Mouse (Mus musculus): ENCODE results near the gene Upk1a. TPM values are rescaled to one million over a fixed set of nuclear protein-coding genes. Genes with fewer than 3 reads are reported as not detected.

Gene Upk1a
- polyA plus RNA-seq, 3 experiments from 2014 or later, result 0.47 to 3.1 (median 1.5) TPM

DNA sequence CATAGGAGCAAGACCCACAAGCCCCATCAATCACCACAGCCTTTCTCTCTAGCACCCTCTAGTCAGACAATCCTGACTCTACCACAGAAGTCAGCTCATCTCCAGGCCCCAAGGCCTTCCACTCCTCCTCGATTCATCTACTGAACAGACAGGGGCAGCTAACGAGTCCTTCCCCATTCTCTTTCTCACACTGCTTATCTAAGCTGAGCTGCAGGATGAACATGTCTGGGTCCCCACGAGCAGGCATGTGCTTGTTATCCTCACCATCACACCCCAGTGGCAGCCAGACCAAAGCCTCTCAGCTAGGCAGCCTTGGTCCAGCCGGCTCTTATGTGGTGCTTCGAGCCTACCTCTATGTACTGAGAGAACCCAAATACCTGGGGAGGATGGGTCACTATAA lies 40.3 kb downstream of the Upk1a start:
- ATAC-seq, result no peak

DNA sequence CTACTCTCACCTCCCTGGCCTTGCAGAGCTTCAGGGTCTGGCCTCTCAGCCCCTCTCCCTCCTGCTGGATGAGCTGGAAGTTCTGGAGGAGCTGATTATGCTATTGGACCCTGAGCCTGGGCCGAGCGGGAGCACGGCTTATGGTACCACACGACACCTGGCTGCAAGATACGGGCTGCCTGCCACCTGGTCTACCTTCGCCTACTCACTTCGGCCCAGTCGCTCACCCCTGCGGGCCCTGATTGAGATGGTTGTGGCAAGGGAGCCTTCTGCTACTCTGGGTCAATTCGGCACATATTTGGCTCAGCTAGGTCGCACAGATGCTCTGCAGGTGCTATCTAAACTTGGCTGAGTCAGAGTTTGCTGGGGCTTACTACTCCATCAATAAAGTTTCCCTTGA lies 45.1 kb downstream of the Upk1a start:
- ATAC-seq, result no peak

DNA sequence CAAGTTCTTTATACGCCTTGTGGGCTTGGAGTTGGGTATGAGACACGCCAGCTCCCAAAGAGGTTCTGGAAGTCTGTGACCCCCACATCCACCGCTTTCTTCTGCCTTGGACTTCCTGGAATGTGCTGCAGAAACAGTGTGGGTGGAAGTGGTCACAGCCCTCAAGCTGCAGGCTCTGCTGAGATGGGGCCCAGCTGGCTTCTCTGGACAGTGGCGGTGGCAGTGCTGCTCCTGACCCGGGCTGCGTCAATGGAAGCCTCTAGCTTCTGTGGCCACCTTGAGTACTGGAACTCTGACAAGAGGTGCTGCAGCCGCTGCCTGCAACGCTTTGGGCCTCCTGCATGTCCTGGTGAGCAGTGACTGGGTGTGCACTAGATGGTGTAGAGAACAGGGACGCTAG lies 46.6 kb downstream of the Upk1a start:
- ATAC-seq, result no peak

DNA sequence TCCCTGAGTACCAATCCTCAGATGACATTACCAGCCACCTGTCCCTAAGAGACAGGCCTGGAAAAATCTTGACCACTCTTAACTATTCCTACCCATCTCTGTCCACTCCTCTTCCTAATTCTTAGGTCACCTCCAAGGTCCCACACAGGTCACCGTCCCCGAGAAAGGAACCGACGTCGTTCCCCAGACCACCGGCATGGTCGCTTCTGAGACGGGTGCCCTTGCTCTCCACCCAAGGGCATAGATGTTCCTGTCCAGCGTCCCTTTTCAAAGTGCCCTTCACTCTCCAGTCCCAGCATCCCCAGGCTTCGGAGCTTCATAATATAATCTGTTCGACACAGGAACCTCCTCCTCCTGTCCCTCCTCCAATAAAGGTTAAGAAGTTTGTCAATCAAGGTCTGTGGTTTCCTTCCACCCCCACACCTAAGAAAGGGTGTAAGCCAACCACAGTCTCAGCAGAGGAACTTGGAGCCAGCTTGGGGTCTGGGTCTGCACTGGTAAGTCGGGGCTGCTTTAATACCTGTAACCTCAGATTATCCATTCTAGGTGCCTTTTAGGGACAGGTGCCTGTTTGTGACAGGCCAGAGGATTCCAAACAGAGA lies 47.6 kb downstream of the Upk1a start, which contains the start of gene Igflr1:
Gene Igflr1, plus strand, starts transcription at position 458 of the 602 bp plus-strand sequence.
- peak; percentile 54 for ATAC-seq

GRCm38 (mm10) chr7:30563906-30564280 lies 48.8 kb downstream of the Upk1a start:
- peak; percentile 48 for ATAC-seq

DNA sequence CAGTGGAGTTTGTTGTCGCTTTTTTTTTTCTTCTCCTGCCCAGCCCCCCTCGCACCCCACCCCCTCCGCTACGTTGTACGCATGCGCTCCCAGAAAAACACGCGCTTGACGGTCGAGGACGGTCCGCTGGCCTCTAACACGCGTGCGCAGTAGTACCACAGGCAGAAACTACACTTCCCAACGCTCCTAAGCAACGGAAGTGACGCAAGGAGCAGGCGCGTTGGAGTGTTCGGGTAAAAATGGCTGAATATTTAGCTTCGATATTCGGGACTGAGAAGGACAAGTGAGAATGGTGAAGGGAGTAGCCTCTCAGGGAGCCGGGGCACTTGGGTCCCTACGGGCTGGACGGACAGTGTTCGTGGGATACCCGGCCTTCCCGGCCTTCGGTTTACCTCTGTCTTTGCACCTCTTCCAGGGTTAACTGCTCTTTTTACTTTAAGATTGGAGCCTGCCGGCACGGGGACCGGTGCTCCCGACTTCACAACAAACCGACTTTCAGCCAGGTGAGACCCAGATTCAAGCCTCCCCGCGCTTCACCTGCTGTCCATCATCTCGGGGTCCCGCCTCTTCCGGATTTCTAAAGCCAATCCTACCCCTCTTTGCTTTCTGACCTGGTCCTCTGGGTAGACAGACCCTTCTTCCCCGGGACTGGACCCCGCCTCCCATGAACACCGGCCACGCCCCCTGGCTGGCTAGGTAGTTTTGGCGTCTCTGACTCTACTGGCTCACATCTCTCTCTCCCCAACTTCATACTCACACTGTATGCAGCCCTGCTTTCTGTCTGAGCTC lies 49.3 kb downstream of the Upk1a start, which contains the start of the genes U2af1l4, Gm49396 and Psenen:
Gene U2af1l4, plus strand, starts transcription at position 185 of the 789 bp plus-strand sequence.
Gene Gm49396, plus strand, starts transcription at position 228 of the 789 bp plus-strand sequence.
Gene Psenen, minus strand, starts transcription at position 511 of the 789 bp plus-strand sequence.
- peak; percentile 69 for ATAC-seq

DNA sequence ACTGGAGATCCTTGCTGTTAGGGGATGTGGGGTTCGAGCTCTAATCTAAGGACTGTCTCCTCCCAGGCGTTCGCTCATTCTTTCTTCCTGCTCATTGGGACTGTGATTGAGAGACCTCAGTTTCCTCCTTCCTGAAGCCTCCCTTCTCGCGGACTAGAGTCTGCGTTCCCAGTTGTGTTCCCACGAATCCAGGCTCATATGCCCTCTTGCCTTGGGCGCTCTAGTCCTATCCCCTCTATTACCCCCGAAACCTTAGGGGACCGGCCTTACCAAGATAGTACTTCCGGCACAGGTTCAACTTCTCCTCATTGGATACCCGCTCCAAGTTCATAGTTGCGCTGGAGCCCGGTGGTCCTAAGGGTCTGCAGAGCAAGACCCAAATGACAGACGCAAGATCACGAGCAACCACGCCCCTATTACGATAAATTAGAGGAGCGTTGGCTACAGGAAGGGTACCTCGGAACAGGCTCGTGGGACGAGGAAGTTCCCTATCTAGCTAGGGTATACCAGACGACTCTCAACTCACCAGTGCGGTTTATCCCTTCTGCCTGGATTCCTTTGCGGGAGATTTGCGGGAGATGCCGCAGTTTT lies 50.0 kb downstream of the Upk1a start:
- ATAC-seq, result no peak

- ATAC-seq, result no peak
These were observed 52.4 kb downstream of the Upk1a start for GRCm38 (mm10) chr7:30560296-30560695.

DNA sequence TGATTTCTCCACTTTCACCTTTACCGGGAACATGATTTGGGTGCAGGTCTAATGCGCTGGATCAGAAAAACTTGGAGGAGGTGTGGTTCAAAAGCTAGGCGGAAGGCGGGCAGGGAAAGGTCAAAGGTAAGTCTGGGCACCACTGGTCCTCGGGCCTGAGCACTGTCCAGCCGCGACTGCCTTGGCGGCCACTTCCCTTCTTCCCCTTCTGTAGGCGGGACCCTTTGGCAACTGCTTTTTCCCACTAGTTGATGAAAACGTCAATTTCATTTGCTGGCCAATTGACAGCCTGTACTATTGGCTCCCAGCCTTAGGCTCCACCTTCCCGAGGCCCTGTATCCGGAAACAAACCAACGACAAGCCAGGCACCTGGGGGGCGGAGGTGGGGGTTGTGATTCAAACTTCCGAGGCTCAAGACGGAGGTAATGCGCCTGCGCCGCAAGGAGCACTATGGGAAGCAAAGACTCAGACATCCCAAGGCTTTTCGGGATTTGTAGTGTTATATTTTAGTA lies 53.1 kb downstream of the Upk1a start, which contains the start of gene Lin37:
Gene Lin37, minus strand, starts transcription at position 396 of the 512 bp plus-strand sequence.
- ATAC-seq, result peak; percentile 71

DNA sequence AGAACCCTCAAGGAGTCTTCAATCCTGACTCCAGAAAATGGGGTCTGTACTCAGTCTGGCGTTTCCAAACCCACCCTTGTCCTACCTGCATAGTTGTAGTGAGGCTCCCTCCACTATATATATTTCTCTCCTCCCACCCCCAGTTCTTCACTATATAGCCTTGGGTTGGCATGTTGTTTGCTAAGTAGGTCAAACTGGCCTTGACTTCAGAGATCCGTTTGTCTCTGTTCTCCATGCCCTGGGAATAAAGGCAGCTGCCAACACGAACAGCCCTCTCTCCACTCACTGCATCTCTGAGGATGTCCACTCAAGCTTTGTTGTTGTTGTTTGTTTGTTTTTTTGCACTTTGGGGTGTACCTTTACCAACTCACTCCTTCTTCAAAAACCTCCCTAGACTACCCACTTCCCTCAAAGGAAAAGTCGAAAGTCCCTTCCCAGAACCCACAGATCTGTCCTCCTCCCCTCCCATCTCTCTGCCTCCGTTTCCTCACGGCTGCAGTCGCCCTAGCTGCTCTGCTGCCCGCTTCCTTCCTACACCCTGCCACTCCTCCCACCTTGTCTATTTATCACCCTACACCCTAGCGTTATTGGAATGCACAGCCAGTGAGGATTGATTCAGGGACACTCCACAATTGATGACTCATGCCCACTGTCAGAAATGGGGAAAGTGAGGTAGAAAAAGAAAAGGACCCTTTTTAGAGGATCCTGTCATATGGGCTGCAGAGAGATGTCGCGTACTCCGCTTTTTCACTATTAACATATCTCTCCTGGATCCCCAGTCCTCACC lies 53.8 kb downstream of the Upk1a start:
- no peak for ATAC-seq

GRCm38 (mm10) chr7:30557901-30558514 lies 54.6 kb downstream of the Upk1a start:
- no peak for ATAC-seq

DNA sequence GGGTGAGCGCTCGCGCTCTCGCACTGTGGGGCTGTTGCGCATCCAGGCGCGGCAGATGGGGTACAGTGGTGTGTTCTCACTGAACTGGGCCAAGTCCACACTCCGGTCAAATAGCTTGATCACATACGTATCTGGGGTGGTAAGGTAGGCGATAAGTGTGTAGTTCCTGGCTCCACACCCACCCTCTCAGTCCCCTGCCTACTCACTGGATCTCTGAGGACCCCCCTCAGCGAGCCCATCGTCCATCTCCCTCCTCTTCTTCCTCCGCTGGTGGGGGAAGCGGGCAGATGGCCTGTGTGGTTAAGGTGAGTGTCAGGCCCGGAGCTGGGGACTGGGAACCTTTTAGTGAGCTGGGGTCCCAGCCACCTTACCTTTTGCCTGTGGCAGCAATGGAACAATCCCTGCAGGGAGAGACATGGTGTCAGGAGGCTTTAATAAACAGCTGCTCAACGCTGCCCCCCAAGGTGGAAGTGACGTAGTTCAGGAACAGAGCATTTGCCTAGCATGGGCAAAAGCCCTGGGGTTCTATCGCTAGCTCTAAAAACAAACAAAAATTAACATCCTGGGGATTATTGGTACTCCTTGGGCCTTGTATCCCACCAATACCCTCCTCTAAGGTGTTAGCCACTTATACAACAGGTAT lies 55.6 kb downstream of the Upk1a start:
- no peak for ATAC-seq

DNA sequence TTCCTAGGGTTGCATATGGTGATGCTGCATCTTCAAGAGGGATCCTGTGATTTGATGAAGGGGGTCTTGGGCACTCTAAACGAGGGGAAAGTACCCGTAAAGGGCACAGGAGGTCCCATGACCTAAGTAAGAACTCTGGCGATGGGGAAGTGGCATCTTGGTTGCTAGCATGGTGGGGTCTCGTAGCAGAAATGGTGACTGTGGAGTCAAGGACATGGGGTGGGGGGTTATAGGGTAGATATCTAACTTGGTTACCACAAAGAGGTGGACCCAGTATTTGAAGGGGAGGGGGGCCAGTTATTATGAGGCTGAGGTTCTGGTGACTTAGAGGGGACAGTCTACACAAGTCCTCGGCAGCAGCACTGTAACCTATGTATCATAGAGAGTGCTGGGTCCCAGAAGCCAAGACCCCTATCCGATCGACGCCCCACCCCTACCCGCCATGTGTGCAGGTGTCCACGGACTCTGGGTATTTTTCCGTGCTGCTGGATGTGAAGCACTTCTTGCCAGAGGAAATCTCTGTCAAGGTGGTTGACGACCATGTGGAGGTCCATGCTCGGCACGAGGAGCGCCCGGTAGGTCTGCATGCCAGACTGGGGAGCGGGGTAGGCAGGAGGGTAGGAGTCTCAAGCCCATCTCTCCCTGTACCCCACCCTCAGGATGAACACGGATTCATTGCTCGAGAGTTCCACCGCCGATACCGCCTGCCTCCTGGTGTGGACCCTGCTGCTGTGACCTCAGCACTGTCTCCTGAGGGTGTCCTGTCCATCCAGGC lies 58.6 kb downstream of the Upk1a start:
- ATAC-seq, result no peak

Other genes with a start within 250 kb of the Upk1a start
- gene Tyrobp, start 199.1 kb downstream of the Upk1a start, polyA plus RNA-seq (2017; shearing (Covaris generic)), result 10 to 100 TPM in 1 of 3 experiments, 1 to 10 TPM in 1, under 1 TPM in 1; 0.79 to 15.0 (median 2.2) TPM
- gene Hcst, start 193.0 kb downstream of the Upk1a start, polyA plus RNA-seq (2017; shearing (Covaris generic)), result 100 to 1,000 TPM; 484 to 574 (median 552) TPM
- gene Nfkbid, start 191.1 kb downstream of the Upk1a start, polyA plus RNA-seq (2017; shearing (Covaris generic)), result 10 to 100 TPM; 37.3 to 50.8 (median 41.1) TPM
- gene Aplp1, start 167.3 kb downstream of the Upk1a start, polyA plus RNA-seq (2017; shearing (Covaris generic)), result 1 to 10 TPM; 6.0 to 7.4 (median 6.0) TPM
- gene Kirrel2, start 155.2 kb downstream of the Upk1a start, polyA plus RNA-seq (2017; shearing (Covaris generic)), result not detected
- gene Nphs1, start 154.5 kb downstream of the Upk1a start, polyA plus RNA-seq (2017; shearing (Covaris generic)), result under 1 TPM in 1 of 3 experiments, not detected in 2; 0.11 TPM
- not detected for gene Prodh2, start 119.2 kb downstream of the Upk1a start, polyA plus RNA-seq (2017; shearing (Covaris generic))
- gene Arhgap33, start 77.8 kb downstream of the Upk1a start, polyA plus RNA-seq (2017; shearing (Covaris generic)), result 1 to 10 TPM in 1 of 3 experiments, under 1 TPM in 2; 0.28 to 1.1 (median 0.91) TPM
- 1 to 10 TPM; 2.7 to 3.6 (median 2.8) TPM for gene Hspb6, start 60.7 kb downstream of the Upk1a start, polyA plus RNA-seq (2017; shearing (Covaris generic))
- 1 to 10 TPM; 2.8 to 4.5 (median 4.0) TPM for gene Proser3, start 60.5 kb downstream of the Upk1a start, polyA plus RNA-seq (2017; shearing (Covaris generic))
- gene Lin37, start 53.0 kb downstream of the Upk1a start, polyA plus RNA-seq (2017; shearing (Covaris generic)), result 100 to 1,000 TPM in 2 of 3 experiments, 10 to 100 TPM in 1; 94.5 to 112 (median 109) TPM
- 10 to 100 TPM; 56.1 to 60.5 (median 60.0) TPM for gene U2af1l4, start 49.5 kb downstream of the Upk1a start, polyA plus RNA-seq (2017; shearing (Covaris generic))
- 10 to 100 TPM; 45.7 to 85.3 (median 82.8) TPM for gene Gm49396, start 49.5 kb downstream of the Upk1a start, polyA plus RNA-seq (2017; shearing (Covaris generic))
- gene Psenen, start 49.2 kb downstream of the Upk1a start, polyA plus RNA-seq (2017; shearing (Covaris generic)), result 100 to 1,000 TPM; 271 to 363 (median 299) TPM
- gene Igflr1, start 47.4 kb downstream of the Upk1a start, polyA plus RNA-seq (2017; shearing (Covaris generic)), result 100 to 1,000 TPM; 118 to 196 (median 157) TPM
- 10 to 100 TPM; 15.7 to 23.0 (median 22.6) TPM for gene Kmt2b, start 24.1 kb downstream of the Upk1a start, polyA plus RNA-seq (2017; shearing (Covaris generic))
- 10 to 100 TPM; 11.7 to 28.7 (median 11.9) TPM for gene Zbtb32, start 13.9 kb downstream of the Upk1a start, polyA plus RNA-seq (2017; shearing (Covaris generic))
- 100 to 1,000 TPM; 376 to 780 (median 668) TPM for gene Cox6b1, start 13.3 kb upstream of the Upk1a start, polyA plus RNA-seq (2017; shearing (Covaris generic))
- gene Etv2, start 23.0 kb upstream of the Upk1a start, polyA plus RNA-seq (2017; shearing (Covaris generic)), result not detected
- 10 to 100 TPM; 21.7 to 30.7 (median 28.0) TPM for gene Rbm42, start 37.5 kb upstream of the Upk1a start, polyA plus RNA-seq (2017; shearing (Covaris generic))
- 10 to 100 TPM; 23.9 to 33.9 (median 26.4) TPM for gene Haus5, start 52.1 kb upstream of the Upk1a start, polyA plus RNA-seq (2017; shearing (Covaris generic))
- not detected for gene Pmis2, start 58.8 kb upstream of the Upk1a start, polyA plus RNA-seq (2017; shearing (Covaris generic))
- gene 2200002J24Rik, start 86.1 kb upstream of the Upk1a start, polyA plus RNA-seq (2017; shearing (Covaris generic)), result not detected
- not detected for gene Atp4a, start 99.4 kb upstream of the Upk1a start, polyA plus RNA-seq (2017; shearing (Covaris generic))
- 10 to 100 TPM; 43.1 to 55.2 (median 48.6) TPM for gene Tmem147, start 116.7 kb upstream of the Upk1a start, polyA plus RNA-seq (2017; shearing (Covaris generic))
- under 1 TPM in 2 of 3 experiments, not detected in 1; 0.39 to 0.46 TPM for gene Gapdhs, start 130.8 kb upstream of the Upk1a start, polyA plus RNA-seq (2017; shearing (Covaris generic))
- 1 to 10 TPM in 2 of 3 experiments, not detected in 1; 1.5 to 1.6 TPM for gene Sbsn, start 138.6 kb upstream of the Upk1a start, polyA plus RNA-seq (2017; shearing (Covaris generic))
- gene Dmkn, start 150.9 kb upstream of the Upk1a start, polyA plus RNA-seq (2017; shearing (Covaris generic)), result not detected
- gene Krtdap, start 175.0 kb upstream of the Upk1a start, polyA plus RNA-seq (2017; shearing (Covaris generic)), result not detected
- gene Ffar2, start 210.9 kb upstream of the Upk1a start, polyA plus RNA-seq (2017; shearing (Covaris generic)), result 1 to 10 TPM in 1 of 3 experiments, under 1 TPM in 2; 0.50 to 3.1 (median 0.82) TPM
- gene Ffar3, start 243.3 kb upstream of the Upk1a start, polyA plus RNA-seq (2017; shearing (Covaris generic)), result under 1 TPM in 1 of 3 experiments, not detected in 2; 0.27 TPM
- gene Ffar1, start 248.7 kb upstream of the Upk1a start, polyA plus RNA-seq (2017; shearing (Covaris generic)), result under 1 TPM in 2 of 3 experiments, not detected in 1; 0.17 to 0.20 TPM

Measured in inflammation-experienced regulatory T-cells, adult 6 months (primary cell).